Mouse (Mus musculus) gastrocnemius, postnatal 14 days (tissue): ENCODE data around the gene Rfxank. TPM values are rescaled to one million over a fixed set of nuclear protein-coding genes. Genes with fewer than 3 reads are reported as not detected.

Source experiments
- DNase-seq: peaks from one replicate; pipeline ENCODE4 v3.0.0; 2021; ENCODE audit warnings: mixed read lengths
- intact Hi-C: fragments of 180-260 bp; cut with DNase I; formaldehyde crosslinking; loops from one replicate; pipeline ENCODE4 v1.15.1; 2025; ENCODE audit warnings: low total_unique reads
- total RNA-seq, 2 experiments: library from RNA; stranded (reverse); gene quantifications; 2 replicates each; pipeline ENCODE4 v1.2.3; 2021

The Rfxank gene
- total RNA-seq, 2 experiments from 2014 or later = 8.1 to 8.8 TPM

- intact Hi-C loops = no loop called here
- no peak for DNase-seq
These were observed 18.4 kb upstream of the Rfxank start for GRCm38 (mm10) chr8:70157240-70157800.

- peak; percentile 77 for DNase-seq
- intact Hi-C loops = no loop called here
These were observed 13.7 kb upstream of the Rfxank start for GRCm38 (mm10) chr8:70152537-70153257.

GRCm38 (mm10) chr8:70150158-70150557 lies 11.2 kb upstream of the Rfxank start:
- DNase-seq = no peak

GRCm38 (mm10) chr8:70147678-70148607 lies 9.0 kb upstream of the Rfxank start:
- intact Hi-C loops = loop anchor here (5.0 kb wide), 1 partner anchor 36 kb away; no protein-coding TSS in a partner anchor
- no peak for DNase-seq

More at GRCm38 (mm10) chr8:70150158-70150557, 11.2 kb upstream of the Rfxank start:
- intact Hi-C loops = no loop called here

- intact Hi-C loops = no loop called here
- DNase-seq = no peak
These were observed 1.0 kb upstream of the Rfxank start for GRCm38 (mm10) chr8:70139981-70140380.

- no peak for DNase-seq
- intact Hi-C loops = no loop called here
These were observed 1.1 kb downstream of the Rfxank start for GRCm38 (mm10) chr8:70137890-70138289.

- DNase-seq = no peak
- intact Hi-C loops = no loop called here
These were observed 2.4 kb downstream of the Rfxank start for GRCm38 (mm10) chr8:70136591-70136990.

GRCm38 (mm10) chr8:70134931-70135330 lies 4.0 kb downstream of the Rfxank start:
- DNase-seq = no peak
- intact Hi-C loops = no loop called here

- intact Hi-C loops = no loop called here
These were observed 4.9 kb downstream of the Rfxank start for GRCm38 (mm10) chr8:70134086-70134485.

GRCm38 (mm10) chr8:70131166-70131883 lies 7.6 kb downstream of the Rfxank start, which contains the start of gene Nr2c2ap:
TSS of gene Nr2c2ap (plus strand) at chr8:70131333.
- intact Hi-C loops = no loop called here
- peak; percentile 86 for DNase-seq

More at GRCm38 (mm10) chr8:70134086-70134485, 4.9 kb downstream of the Rfxank start:
- DNase-seq = no peak

GRCm38 (mm10) chr8:70130066-70130465 lies 8.9 kb downstream of the Rfxank start:
- intact Hi-C loops = no loop called here
- no peak for DNase-seq

GRCm38 (mm10) chr8:70129309-70129952 lies 9.5 kb downstream of the Rfxank start:
- intact Hi-C loops = no loop called here
- DNase-seq = peak; percentile 51

GRCm38 (mm10) chr8:70128435-70128834 lies 10.5 kb downstream of the Rfxank start:
- intact Hi-C loops = no loop called here
- DNase-seq = peak; percentile 54

- no peak for DNase-seq
- intact Hi-C loops = no loop called here
These were observed 14.0 kb downstream of the Rfxank start for GRCm38 (mm10) chr8:70124992-70125391.

GRCm38 (mm10) chr8:70122863-70123262 lies 16.1 kb downstream of the Rfxank start:
- no peak for DNase-seq
- intact Hi-C loops = no loop called here

- peak; percentile 43 for DNase-seq
- intact Hi-C loops = no loop called here
These were observed 18.3 kb downstream of the Rfxank start, which contains the start of gene Ncan for GRCm38 (mm10) chr8:70120667-70121066. TSS of gene Ncan (minus strand) at chr8:70120873.

GRCm38 (mm10) chr8:70118726-70119700 lies 19.9 kb downstream of the Rfxank start:
- intact Hi-C loops = no loop called here
- no peak for DNase-seq

GRCm38 (mm10) chr8:70117611-70118010 lies 21.3 kb downstream of the Rfxank start:
- intact Hi-C loops = no loop called here
- DNase-seq = no peak
